Comparison of ENCODE assay signal across 33 mouse cellular contexts in genomic region chr9:17166331-17166730, GRCm38 (mm10).
"Had no signal": no experiment of that assay in that cellular context is flagged by ENCODE, and none has a peak within 500 bp of the region (broad histone marks: within the 10 kb centered on the region; RNA-seq: fewer than 3 reads in every experiment).

No protein-coding gene starts in this region.

- H3K36me3 ChIP-seq: heart, embryonic 12.5 days; heart, embryonic 13.5 days; heart, embryonic 15.5 days; hindbrain, embryonic 10.5 days; hindbrain, embryonic 12.5 days; hindbrain, embryonic 13.5 days; hindbrain, embryonic 15.5 days; kidney, embryonic 15.5 days had no signal

- H3K4me1 ChIP-seq: heart, embryonic 12.5 days; heart, embryonic 13.5 days; heart, embryonic 15.5 days; hindbrain, embryonic 10.5 days; hindbrain, embryonic 12.5 days; hindbrain, embryonic 13.5 days; hindbrain, embryonic 15.5 days; kidney, embryonic 15.5 days had no signal

- H3K9me3 ChIP-seq: heart, embryonic 12.5 days; heart, embryonic 13.5 days; heart, embryonic 15.5 days; hindbrain, embryonic 10.5 days; hindbrain, embryonic 12.5 days; hindbrain, embryonic 13.5 days; hindbrain, embryonic 15.5 days; kidney, embryonic 15.5 days had no signal

- H3K27ac ChIP-seq: heart, adult 2 months; heart, embryonic 13.5 days; heart, embryonic 15.5 days; hindbrain, embryonic 10.5 days; hindbrain, embryonic 12.5 days; hindbrain, embryonic 13.5 days; hindbrain, embryonic 14.5 days; hindbrain, embryonic 15.5 days; hindbrain, postnatal 0 days; kidney, embryonic 15.5 days; kidney, postnatal 0 days; layer of hippocampus, adult 2 months had no signal

- DNase-seq: heart, adult 2 months; heart, postnatal 10 days; heart, postnatal 14 days; heart, postnatal 36 days; heart, postnatal 4 days; kidney, adult 11 months; kidney, adult 18-20 months; kidney, adult 2 months; kidney, adult 8-10 months; kidney, adult 9 months; kidney, postnatal 10 days; kidney, postnatal 14 days; kidney, postnatal 25 days; kidney, postnatal 36 days; kidney, postnatal 4 days; layer of hippocampus, adult 9-11 months; layer of hippocampus, postnatal 36 days had no signal

- ATAC-seq: hindbrain, embryonic 16.5 days; hindbrain, postnatal 0 days; inflammation-experienced regulatory T-cells, adult 6 months; intestine, embryonic 16.5 days had no signal

- H3K4me3 ChIP-seq: heart, adult 2 months; heart, embryonic 12.5 days; heart, embryonic 13.5 days; heart, embryonic 15.5 days; hindbrain, embryonic 10.5 days; hindbrain, embryonic 12.5 days; hindbrain, embryonic 13.5 days; hindbrain, embryonic 15.5 days; kidney, embryonic 15.5 days; layer of hippocampus, adult 2 months had no signal

- H3K4me2 ChIP-seq: heart, embryonic 11.5 days; heart, embryonic 12.5 days; heart, embryonic 13.5 days; heart, embryonic 15.5 days; hindbrain, embryonic 12.5 days; hindbrain, embryonic 13.5 days; hindbrain, embryonic 14.5 days; hindbrain, embryonic 15.5 days; kidney, embryonic 15.5 days had no signal

- H3K27me3 ChIP-seq: heart, embryonic 12.5 days; heart, embryonic 13.5 days; heart, embryonic 15.5 days; hindbrain, embryonic 12.5 days; hindbrain, embryonic 13.5 days; hindbrain, embryonic 15.5 days; kidney, embryonic 15.5 days had no signal

- H3K9ac ChIP-seq: heart, embryonic 12.5 days; heart, embryonic 13.5 days; heart, embryonic 15.5 days; hindbrain, embryonic 12.5 days; hindbrain, embryonic 13.5 days; hindbrain, embryonic 14.5 days; hindbrain, embryonic 15.5 days; kidney, embryonic 15.5 days had no signal
